Mouse (Mus musculus) heart, embryonic 16.5 days (tissue): ENCODE measurements around the gene Psat1. TPM values are rescaled to one million over a fixed set of nuclear protein-coding genes. Genes with fewer than 3 reads are reported as not detected.
A peak's percentile ranks its signal among the peaks of the same experiment; 100 is the strongest.

Source experiments
- ATAC-seq: fragments of 200-750 bp; cut with Nextera tagmentation; replicated peaks from 2 replicates; pipeline ENCODE4 v1.8.0; 2017; ENCODE audit warnings: moderate number of reproducible peaks; ENCODE audit not compliant: insufficient read depth, low FRiP score; ENCODE audit errors: extremely low read depth
- H3K27ac ChIP-seq: fragments of 300-500 bp; sonication (generic); 2 replicates; pipeline ENCODE4 v1.5.1; 2014; ENCODE audit warnings: mild to moderate bottlenecking, low read length, control low read depth, moderate library complexity
- H3K27me3 ChIP-seq: fragments of 300-500 bp; sonication (generic); 2 replicates; pipeline ENCODE4 v1.6.1; 2014; ENCODE audit warnings: low read length, mixed read lengths; ENCODE audit not compliant: control insufficient read depth, insufficient read depth
- H3K36me3 ChIP-seq: fragments of 300-500 bp; sonication (generic); 2 replicates; pipeline ENCODE4 v1.6.1; 2014; ENCODE audit not compliant: control insufficient read depth, insufficient read depth
- H3K4me1 ChIP-seq: fragments of 300-500 bp; sonication (generic); 2 replicates; pipeline ENCODE4 v1.6.1; 2014; ENCODE audit warnings: low read length, mixed read lengths; ENCODE audit not compliant: control insufficient read depth, insufficient read depth
- H3K4me2 ChIP-seq: fragments of 300-500 bp; sonication (generic); 2 replicates; pipeline ENCODE4 v1.6.1; 2014; ENCODE audit warnings: low read depth, mild to moderate bottlenecking, control low read depth, low read length
- H3K4me3 ChIP-seq: fragments of 300-500 bp; sonication (generic); 2 replicates; pipeline ENCODE4 v1.5.1; 2014; ENCODE audit warnings: mild to moderate bottlenecking, control low read depth, low read length
- H3K9ac ChIP-seq: fragments of 300-500 bp; sonication (generic); 2 replicates; pipeline ENCODE4 v1.6.1; 2014; ENCODE audit warnings: low read length, control low read depth
- H3K9me3 ChIP-seq: fragments of 300-500 bp; sonication (generic); replicated peaks from 2 replicates; pipeline ENCODE4 v1.6.1; 2016; ENCODE audit warnings: low read length; ENCODE audit not compliant: control insufficient read depth
- WGBS: fragments of 180-500 bp; shearing (Covaris S2); extraction: QIAGEN DNeasy Blood & Tissue Kit; methylation state at CpG from one replicate; pipeline ENCODE4 v1.1.7; 2014; 5-methylcytosine and 5-hydroxymethylcytosine counted together
- polyA plus RNA-seq: library from polyadenylated mRNA; unstranded; fragments of >200 nt; fragmentation: Nextera tagmentation; extraction: Ambion mirVana; gene quantifications from 2 replicates; pipeline ENCODE4 v1.2.1, GENCODE M21; 2015

The Psat1 gene
- polyA plus RNA-seq, 1 experiment from 2014 or later, result 80.9 TPM

GRCm38 (mm10) chr19:15913249-15913997, 33.7 kb downstream of the Psat1 start:
- H3K9me3 ChIP-seq, result no peaks in the 10 kb centered on the region
- peaks cover 25% of the 10 kb centered on the region for H3K36me3 ChIP-seq
- no peak overlapping the region for H3K4me3 ChIP-seq
- no peak overlapping the region for H3K27ac ChIP-seq
- no peak overlapping the region for H3K4me2 ChIP-seq
- no peak overlapping the region for H3K9ac ChIP-seq
- peaks cover 16% of the 10 kb centered on the region for H3K4me1 ChIP-seq
- no peak for ATAC-seq
- WGBS, result 84% methylated on average over 9 of the region's 9 CpGs
- no peaks in the 10 kb centered on the region for H3K27me3 ChIP-seq

- H3K4me1 ChIP-seq, result peaks cover 16% of the 10 kb centered on the region
- no peaks in the 10 kb centered on the region for H3K9me3 ChIP-seq
- peaks cover 15% of the 10 kb centered on the region; the same call in 1 of the 2 replicates for H3K36me3 ChIP-seq
- H3K4me3 ChIP-seq, result no peak overlapping the region
- no peak overlapping the region for H3K9ac ChIP-seq
- no peak overlapping the region; the same call in 1 of the 2 replicates for H3K27ac ChIP-seq
- no peaks in the 10 kb centered on the region for H3K27me3 ChIP-seq
- no peak overlapping the region for H3K4me2 ChIP-seq
- no peak for ATAC-seq
- WGBS, result 89% methylated on average over 5 of the region's 5 CpGs
Observed at GRCm38 (mm10) chr19:15911441-15911840, 35.7 kb downstream of the Psat1 start.

GRCm38 (mm10) chr19:15910987-15911386, 36.1 kb downstream of the Psat1 start:
- H3K9ac ChIP-seq, result no peak overlapping the region
- H3K36me3 ChIP-seq, result peaks cover 19% of the 10 kb centered on the region; the same call in 1 of the 2 replicates
- no peak overlapping the region for H3K4me3 ChIP-seq
- no peak overlapping the region for H3K4me2 ChIP-seq
- peak overlapping the region; percentile 51; the same call in 1 of the 2 replicates for H3K27ac ChIP-seq
- peak; percentile 87 for ATAC-seq
- H3K4me1 ChIP-seq, result peaks cover 16% of the 10 kb centered on the region
- 42% methylated on average over 3 of the region's 3 CpGs for WGBS
- H3K27me3 ChIP-seq, result no peaks in the 10 kb centered on the region
- no peaks in the 10 kb centered on the region for H3K9me3 ChIP-seq

- Histone ChIP-seq H3K9ac (no peak overlapping the region), H3K36me3 (peaks cover 24% of the 10 kb centered on the region; the same call in 1 of the 2 replicates), H3K4me2 (no peak overlapping the region), H3K27ac (peak overlapping the region; percentile 51; the same call in 1 of the 2 replicates), H3K4me3 (no peak overlapping the region), H3K9me3 (no peaks in the 10 kb centered on the region), H3K4me1 (peaks cover 16% of the 10 kb centered on the region), H3K27me3 (no peaks in the 10 kb centered on the region)
- WGBS, result 40% methylated on average over 1 of the region's 1 CpGs
- peak; percentile 74 for ATAC-seq
Observed at GRCm38 (mm10) chr19:15910488-15910887, 36.6 kb downstream of the Psat1 start.

- Histone ChIP-seq H3K27ac (no peak overlapping the region), H3K4me2 (no peak overlapping the region), H3K4me1 (peaks cover 16% of the 10 kb centered on the region), H3K4me3 (no peak overlapping the region), H3K9me3 (no peaks in the 10 kb centered on the region), H3K9ac (no peak overlapping the region), H3K36me3 (peaks cover 22% of the 10 kb centered on the region; the same call in 1 of the 2 replicates), H3K27me3 (no peaks in the 10 kb centered on the region)
- 91% methylated on average over 5 of the region's 5 CpGs for WGBS
- no peak for ATAC-seq
Observed at GRCm38 (mm10) chr19:15908016-15908415, 39.1 kb downstream of the Psat1 start.

- Histone ChIP-seq H3K9ac (no peak overlapping the region), H3K9me3 (no peaks in the 10 kb centered on the region), H3K27ac (no peak overlapping the region), H3K4me2 (no peak overlapping the region), H3K27me3 (no peaks in the 10 kb centered on the region), H3K4me1 (no peaks in the 10 kb centered on the region), H3K36me3 (peaks cover 22% of the 10 kb centered on the region; the same call in 1 of the 2 replicates), H3K4me3 (no peak overlapping the region)
- WGBS, result 76% methylated on average over 4 of the region's 4 CpGs
- no peak for ATAC-seq
Observed at GRCm38 (mm10) chr19:15904734-15905133, 42.4 kb downstream of the Psat1 start.

GRCm38 (mm10) chr19:15903508-15904480, 43.3 kb downstream of the Psat1 start:
- Histone ChIP-seq H3K27me3 (no peaks in the 10 kb centered on the region), H3K4me3 (no peak overlapping the region), H3K27ac (no peak overlapping the region), H3K36me3 (peaks cover 20% of the 10 kb centered on the region; the same call in 1 of the 2 replicates), H3K4me2 (no peak overlapping the region), H3K4me1 (no peaks in the 10 kb centered on the region), H3K9ac (no peak overlapping the region), H3K9me3 (no peaks in the 10 kb centered on the region)
- 65% methylated on average over 20 of the region's 20 CpGs for WGBS
- no peak for ATAC-seq

GRCm38 (mm10) chr19:15895681-15896080, 51.5 kb downstream of the Psat1 start:
- H3K9ac ChIP-seq, result no peak overlapping the region
- no peak overlapping the region for H3K27ac ChIP-seq
- H3K36me3 ChIP-seq, result no peaks in the 10 kb centered on the region
- no peaks in the 10 kb centered on the region for H3K9me3 ChIP-seq
- H3K4me2 ChIP-seq, result no peak overlapping the region
- H3K4me1 ChIP-seq, result no peaks in the 10 kb centered on the region
- no peaks in the 10 kb centered on the region for H3K27me3 ChIP-seq
- WGBS, result 82% methylated on average over 3 of the region's 3 CpGs
- no peak overlapping the region for H3K4me3 ChIP-seq
- ATAC-seq, result no peak
